Mouse (Mus musculus) heart, adult 2 months (tissue): ENCODE results near the gene Dpysl5. TPM values are rescaled to one million over a fixed set of nuclear protein-coding genes. Genes with fewer than 3 reads are reported as not detected.
"Not testable (repeated sequence)": the region's sequence is repeated elsewhere in the genome, so short reads cannot be mapped to it uniquely, and the experiment has no call there.

Experiments
- DNase-seq, 2 experiments: peaks; one replicate each; pipeline ENCODE4 v3.0.0; 2021
- H3K27ac ChIP-seq: fragments of 200-600 bp; 2 replicates; pipeline ENCODE4 v1.8.1; 2022
- H3K27me3 ChIP-seq: fragments of 200-500 bp; 2 replicates; pipeline ENCODE4 v1.6.1; 2012; ENCODE audit warnings: mild to moderate bottlenecking, low read length, inconsistent platforms, mixed read lengths; ENCODE audit not compliant: control insufficient read depth, insufficient read depth
- H3K36me3 ChIP-seq: fragments of 200-500 bp; 2 replicates; pipeline ENCODE4 v1.6.1; 2012; ENCODE audit warnings: low read length, inconsistent platforms; ENCODE audit not compliant: control insufficient read depth, insufficient read depth
- H3K4me1 ChIP-seq: fragments of 200-500 bp; 2 replicates; pipeline ENCODE4 v1.6.1; 2011; ENCODE audit warnings: low read length; ENCODE audit not compliant: control insufficient read depth, insufficient read depth
- H3K4me3 ChIP-seq: fragments of 200-600 bp; 2 replicates; pipeline ENCODE4 v1.8.1; 2022
- H3K79me2 ChIP-seq: fragments of 200-500 bp; replicated peaks from 2 replicates; pipeline ENCODE4 v1.6.1; 2012; ENCODE audit warnings: mild to moderate bottlenecking, inconsistent platforms, low read length, moderate library complexity, mixed read lengths; ENCODE audit not compliant: control insufficient read depth, insufficient read depth
- H3K9ac ChIP-seq: fragments of 200-500 bp; 2 replicates; pipeline ENCODE4 v1.6.1; 2012; ENCODE audit warnings: low read depth, mild to moderate bottlenecking, control low read depth, inconsistent platforms, low read length, mixed read lengths
- CTCF ChIP-seq: fragments of 200-600 bp; IDR thresholded peaks from 2 replicates; pipeline ENCODE4 v1.8.1; 2022; ENCODE audit warnings: antibody characterized with exemption, mild to moderate bottlenecking, moderate library complexity
- EP300 ChIP-seq: fragments of 200-500 bp; IDR thresholded peaks from 2 replicates; pipeline ENCODE4 v1.6.1; 2011; ENCODE audit warnings: low read depth, low read length, control low read depth; ENCODE audit not compliant: insufficient read depth
- POLR2A ChIP-seq: fragments of 200-500 bp; IDR thresholded peaks from 2 replicates; pipeline ENCODE4 v1.6.1; 2011; ENCODE audit warnings: mild to moderate bottlenecking, low read depth, low read length, control low read depth; ENCODE audit not compliant: insufficient read depth
- WGBS: fragments of 180-500 bp; shearing (Covaris S2); methylation state at CpG from one replicate; pipeline ENCODE4 v1.1.7; 2018; 5-methylcytosine and 5-hydroxymethylcytosine counted together
- intact Hi-C: fragments of 180-260 bp; cut with DNase I; formaldehyde crosslinking; loops from one replicate; pipeline ENCODE4 v1.15.1; 2025
- polyA plus RNA-seq: library from polyadenylated mRNA; depleted of rRNA; stranded (reverse); fragments of >200 nt; gene quantifications from 2 replicates; pipeline ENCODE4 v1.2.3, GENCODE M21; 2012
- total RNA-seq, 2 experiments: library from RNA; stranded (reverse); gene quantifications; 2 replicates each; pipeline ENCODE4 v1.2.3; 2021

The Dpysl5 gene
- total and polyA plus RNA-seq, 3 experiments = 0.61 to 1.3 (median 0.82) TPM

GRCm38 (mm10) chr5:30700361-30701000 is 10.9 kb upstream of the Dpysl5 start:
- no peak for TF ChIP-seq CTCF
- TF ChIP-seq POLR2A = no peak
- TF ChIP-seq EP300 = no peak
- Histone ChIP-seq H3K27ac (no peak overlapping the region), H3K4me3 (no peak overlapping the region), H3K27me3 (peaks cover 3% of the 10 kb centered on the region; the same call in 1 of the 2 replicates), H3K4me1 (no peaks in the 10 kb centered on the region), H3K9ac (no peak overlapping the region), H3K36me3 (no peaks in the 10 kb centered on the region), H3K79me2 (no peaks in the 10 kb centered on the region)
- no peak for DNase-seq
- intact Hi-C loops = no loop called here
- 73% methylated on average over 8 of the region's 8 CpGs for WGBS

- not testable (repeated sequence) for DNase-seq, H3K27ac ChIP-seq, H3K4me1 ChIP-seq
Measured at GRCm38 (mm10) chr5:30701373-30701772, 10.0 kb upstream of the Dpysl5 start.

GRCm38 (mm10) chr5:30701866-30702265 is 9.5 kb upstream of the Dpysl5 start:
- Histone ChIP-seq H3K4me1 (no peaks in the 10 kb centered on the region), H3K4me3 (no peak overlapping the region), H3K27me3 (peaks cover 4% of the 10 kb centered on the region), H3K9ac (no peak overlapping the region), H3K79me2 (no peaks in the 10 kb centered on the region), H3K36me3 (no peaks in the 10 kb centered on the region), H3K27ac (no peak overlapping the region)
- DNase-seq = no peak
- intact Hi-C loops = no loop called here
- 85% methylated on average over 3 of the region's 3 CpGs for WGBS
- no peak for TF ChIP-seq CTCF
- no peak for TF ChIP-seq POLR2A
- no peak for TF ChIP-seq EP300

More at GRCm38 (mm10) chr5:30701373-30701772, 10.0 kb upstream of the Dpysl5 start:
- H3K27me3 ChIP-seq, H3K79me2 ChIP-seq, H3K36me3 ChIP-seq, H3K4me3 ChIP-seq, intact Hi-C loops, H3K9ac ChIP-seq: not testable (repeated sequence)
- 52% methylated on average over 4 of the region's 4 CpGs for WGBS

- H3K27ac ChIP-seq = no peak overlapping the region
- H3K4me3 ChIP-seq = no peak overlapping the region
- no peaks in the 10 kb centered on the region for H3K36me3 ChIP-seq
- intact Hi-C loops = loop anchor here (1.0 to 10.0 kb wide), 3 partner anchors 65 to 285 kb away; no protein-coding TSS in a partner anchor
- 7% methylated on average over 13 of the region's 13 CpGs for WGBS
- peaks cover 17% of the 10 kb centered on the region for H3K27me3 ChIP-seq
- peak; percentile 65 to 69 for DNase-seq
- H3K79me2 ChIP-seq = no peaks in the 10 kb centered on the region
- TF ChIP-seq POLR2A = no peak
- TF ChIP-seq CTCF = peak; percentile 78
- TF ChIP-seq EP300 = peak; percentile 74
- H3K9ac ChIP-seq = no peak overlapping the region
- H3K4me1 ChIP-seq = peaks cover 1% of the 10 kb centered on the region; the same call in 1 of the 2 replicates
Measured at GRCm38 (mm10) chr5:30709744-30710383, 1.5 kb upstream of the Dpysl5 start.

GRCm38 (mm10) chr5:30710486-30710885 is 878 bp upstream of the Dpysl5 start:
- Histone ChIP-seq H3K27ac (no peak overlapping the region), H3K4me3 (no peak overlapping the region), H3K4me1 (peaks cover 1% of the 10 kb centered on the region; the same call in 1 of the 2 replicates), H3K27me3 (peaks cover 17% of the 10 kb centered on the region), H3K36me3 (no peaks in the 10 kb centered on the region), H3K79me2 (no peaks in the 10 kb centered on the region), H3K9ac (no peak overlapping the region)
- no peak for DNase-seq
- TF ChIP-seq CTCF = no peak
- WGBS = 23% methylated on average over 8 of the region's 8 CpGs
- intact Hi-C loops = loop anchor here (1.0 to 10.0 kb wide), 2 partner anchors 86 to 284 kb away; no protein-coding TSS in a partner anchor

- intact Hi-C loops = loop anchor here (10.0 kb wide), 1 partner anchor 283 kb away; no protein-coding TSS in a partner anchor
- H3K27ac ChIP-seq = no peak overlapping the region
Measured at GRCm38 (mm10) chr5:30712002-30712390, 632 bp downstream of the Dpysl5 start.

More at GRCm38 (mm10) chr5:30712002-30712390, 632 bp downstream of the Dpysl5 start:
- Histone ChIP-seq H3K27me3 (peaks cover 14% of the 10 kb centered on the region), H3K36me3 (no peaks in the 10 kb centered on the region), H3K4me1 (peaks cover 1% of the 10 kb centered on the region; the same call in 1 of the 2 replicates), H3K79me2 (no peaks in the 10 kb centered on the region), H3K4me3 (peak overlapping the region; percentile 57), H3K9ac (peak overlapping the region; percentile 36; the same call in 1 of the 2 replicates)
- no peak for TF ChIP-seq EP300
- TF ChIP-seq CTCF = no peak
- no peak for TF ChIP-seq POLR2A
- WGBS = under 1% methylated on average over 14 of the region's 14 CpGs
- DNase-seq = no peak
